Mouse (Mus musculus) embryonic facial prominence, embryonic 12.5 days (tissue): Measurements from ENCODE around the gene Osbpl9. TPM values are rescaled to one million over a fixed set of nuclear protein-coding genes. Genes with fewer than 3 reads are reported as not detected.

Source experiments
- ATAC-seq: fragments of 200-750 bp; cut with Nextera tagmentation; 2 replicates; pipeline ENCODE4 v1.8.0; 2017; ENCODE audit not compliant: insufficient number of reproducible peaks, insufficient read depth, low FRiP score, low TSS enrichment
- H3K27ac ChIP-seq: fragments of 300-500 bp; sonication (generic); 2 replicates; pipeline ENCODE4 v1.5.1; 2016; ENCODE audit warnings: mild to moderate bottlenecking
- H3K27me3 ChIP-seq: fragments of 300-500 bp; sonication (generic); 2 replicates; pipeline ENCODE4 v1.6.1; 2016; ENCODE audit warnings: mild to moderate bottlenecking, moderate library complexity
- H3K36me3 ChIP-seq: fragments of 300-500 bp; sonication (generic); 2 replicates; pipeline ENCODE4 v1.6.1; 2016; ENCODE audit warnings: mild to moderate bottlenecking
- H3K4me1 ChIP-seq: fragments of 300-500 bp; sonication (generic); 2 replicates; pipeline ENCODE4 v1.6.1; 2016
- H3K4me2 ChIP-seq: fragments of 300-500 bp; sonication (generic); replicated peaks from 2 replicates; pipeline ENCODE4 v1.6.1; 2016; ENCODE audit warnings: mild to moderate bottlenecking, moderate library complexity
- H3K4me3 ChIP-seq: fragments of 300-500 bp; sonication (generic); 2 replicates; pipeline ENCODE4 v1.5.1; 2016; ENCODE audit warnings: mild to moderate bottlenecking
- H3K9ac ChIP-seq: fragments of 300-500 bp; sonication (generic); 2 replicates; pipeline ENCODE4 v1.6.1; 2016; ENCODE audit warnings: mild to moderate bottlenecking, moderate library complexity
- H3K9me3 ChIP-seq: fragments of 300-500 bp; sonication (generic); 2 replicates; pipeline ENCODE4 v1.6.1; 2016; ENCODE audit warnings: mild to moderate bottlenecking, moderate library complexity
- WGBS: fragments of 180-500 bp; shearing (Covaris S2); methylation state at CpG from one replicate; pipeline ENCODE4 v1.1.7; 2016; 5-methylcytosine and 5-hydroxymethylcytosine counted together
- polyA plus RNA-seq: library from polyadenylated mRNA; unstranded; fragments of >200 nt; fragmentation: Nextera tagmentation; extraction: Ambion mirVana; gene quantifications from 2 replicates; pipeline ENCODE4 v1.2.1, GENCODE M21; 2016

Gene Osbpl9
- polyA plus RNA-seq, 1 experiment from 2014 or later, result 76.1 TPM

DNA sequence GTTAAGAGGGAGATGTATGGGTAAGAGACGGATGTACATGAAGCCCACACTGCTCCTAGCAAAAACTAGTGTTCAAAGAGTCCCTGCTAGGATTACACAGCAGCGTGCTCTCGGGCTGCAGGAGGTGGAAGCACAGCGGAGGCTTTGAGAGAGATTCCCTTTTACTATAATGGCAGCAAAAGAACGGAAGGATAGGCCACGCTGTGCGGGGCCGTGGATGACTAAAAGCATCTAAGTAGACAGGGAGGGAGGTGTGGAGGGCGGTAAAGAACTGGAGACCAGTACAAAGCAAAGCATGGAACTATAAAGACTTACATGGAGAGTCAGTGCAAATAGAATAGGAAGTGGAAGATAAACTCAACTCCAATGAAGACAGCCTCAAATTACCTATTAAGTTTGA, 74.1 kb downstream of the Osbpl9 start:
- H3K9me3 ChIP-seq, result no peaks in the 10 kb centered on the region
- H3K4me1 ChIP-seq, result no peaks in the 10 kb centered on the region
- no peaks in the 10 kb centered on the region for H3K27me3 ChIP-seq
- 79% methylated on average over 9 of the region's 9 CpGs for WGBS
- H3K9ac ChIP-seq, result no peak overlapping the region
- no peak overlapping the region for H3K27ac ChIP-seq
- no peak overlapping the region for H3K4me2 ChIP-seq
- H3K4me3 ChIP-seq, result no peak overlapping the region
- no peak for ATAC-seq
- peaks cover 7% of the 10 kb centered on the region; the same call in 1 of the 2 replicates for H3K36me3 ChIP-seq

DNA sequence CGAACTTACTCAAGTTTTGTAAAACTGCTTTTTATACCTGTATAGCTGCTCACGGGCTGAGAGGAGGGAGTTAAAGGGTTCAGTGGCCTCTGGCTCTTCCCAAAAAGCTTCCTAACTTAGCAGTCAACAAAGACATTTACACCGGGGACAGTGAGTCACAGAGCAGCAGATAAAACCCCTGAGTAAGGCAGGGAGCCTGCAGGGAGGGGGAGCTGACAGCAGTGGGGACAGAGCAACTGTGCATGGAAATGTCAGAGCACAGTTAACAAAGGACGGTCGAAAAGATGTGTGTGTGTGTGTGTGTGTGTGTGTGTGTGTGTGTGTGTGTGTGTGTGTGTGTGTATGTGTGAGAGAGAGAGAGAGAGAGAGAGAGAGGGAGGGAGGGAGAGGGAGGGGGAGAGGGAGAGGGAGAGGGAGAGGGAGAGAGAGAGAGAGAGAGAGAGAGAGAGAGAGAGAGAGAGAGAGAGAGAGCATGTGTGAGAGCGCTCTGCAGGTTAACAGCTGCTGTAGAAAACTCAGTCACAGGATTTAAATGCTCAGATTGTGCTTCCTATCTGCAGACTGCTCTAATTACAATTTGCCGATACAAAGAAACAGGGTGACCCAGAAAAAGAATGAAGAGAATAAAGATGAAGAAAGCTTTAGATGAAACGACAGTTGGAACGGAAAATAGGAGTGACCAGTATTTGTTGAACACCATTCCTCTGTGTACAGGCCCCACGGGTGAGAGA, 75.1 kb downstream of the Osbpl9 start:
- Histone ChIP-seq H3K4me1 (no peaks in the 10 kb centered on the region), H3K9ac (no peak overlapping the region), H3K27me3 (no peaks in the 10 kb centered on the region), H3K36me3 (peaks cover 7% of the 10 kb centered on the region; the same call in 1 of the 2 replicates), H3K9me3 (no peaks in the 10 kb centered on the region), H3K4me3 (no peak overlapping the region), H3K4me2 (no peak overlapping the region), H3K27ac (no peak overlapping the region)
- ATAC-seq, result no peak
- 65% methylated on average over 10 of the region's 10 CpGs for WGBS

- Histone ChIP-seq H3K4me1 (no peaks in the 10 kb centered on the region), H3K27me3 (no peaks in the 10 kb centered on the region), H3K27ac (no peak overlapping the region), H3K9me3 (no peaks in the 10 kb centered on the region), H3K36me3 (peaks cover 1% of the 10 kb centered on the region; the same call in 1 of the 2 replicates), H3K9ac (no peak overlapping the region), H3K4me3 (no peak overlapping the region), H3K4me2 (no peak overlapping the region)
- 90% methylated on average over 2 of the region's 2 CpGs for WGBS
- ATAC-seq, result no peak
Observed at GRCm38 (mm10) chr4:109125746-109126425, 76.2 kb downstream of the Osbpl9 start.

DNA sequence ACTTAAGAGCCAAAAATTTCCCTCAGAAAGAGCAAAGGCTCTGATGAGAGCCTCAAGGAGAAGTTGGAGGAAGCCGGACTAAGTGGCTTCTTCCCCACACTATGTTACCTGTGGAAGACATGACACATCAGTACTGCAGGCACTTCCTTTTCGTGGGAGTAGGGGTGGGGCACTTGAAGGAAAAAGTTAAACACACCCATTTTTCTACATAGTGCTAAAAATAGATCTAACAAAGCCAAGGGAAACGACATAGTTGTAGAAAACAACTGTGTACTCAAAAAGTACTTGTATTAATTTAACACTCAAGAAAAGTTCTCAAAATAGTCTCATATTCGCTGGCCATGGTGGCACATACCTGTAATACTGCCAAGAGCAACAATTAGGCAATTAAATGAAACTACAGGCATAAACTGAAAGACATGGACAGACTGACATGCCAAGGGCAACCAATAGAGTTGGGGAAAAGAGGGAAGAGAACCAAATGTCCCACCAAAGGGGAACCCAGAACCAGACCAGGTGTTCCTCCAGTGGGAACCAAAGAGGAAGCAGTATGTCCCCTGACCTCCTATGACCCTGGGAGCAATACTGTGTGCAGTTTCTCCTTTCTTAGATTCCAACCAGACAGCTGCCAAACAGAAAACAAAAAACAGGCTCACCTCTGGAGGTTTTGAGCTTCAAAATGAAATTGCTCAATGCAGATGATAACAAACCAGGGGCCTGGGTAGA, 79.1 kb downstream of the Osbpl9 start:
- Histone ChIP-seq H3K36me3 (no peaks in the 10 kb centered on the region), H3K9ac (no peak overlapping the region), H3K4me1 (no peaks in the 10 kb centered on the region), H3K4me3 (no peak overlapping the region), H3K27me3 (no peaks in the 10 kb centered on the region), H3K27ac (no peak overlapping the region), H3K9me3 (no peaks in the 10 kb centered on the region), H3K4me2 (no peak overlapping the region)
- WGBS, result 73% methylated on average over 4 of the region's 4 CpGs
- no peak for ATAC-seq

DNA sequence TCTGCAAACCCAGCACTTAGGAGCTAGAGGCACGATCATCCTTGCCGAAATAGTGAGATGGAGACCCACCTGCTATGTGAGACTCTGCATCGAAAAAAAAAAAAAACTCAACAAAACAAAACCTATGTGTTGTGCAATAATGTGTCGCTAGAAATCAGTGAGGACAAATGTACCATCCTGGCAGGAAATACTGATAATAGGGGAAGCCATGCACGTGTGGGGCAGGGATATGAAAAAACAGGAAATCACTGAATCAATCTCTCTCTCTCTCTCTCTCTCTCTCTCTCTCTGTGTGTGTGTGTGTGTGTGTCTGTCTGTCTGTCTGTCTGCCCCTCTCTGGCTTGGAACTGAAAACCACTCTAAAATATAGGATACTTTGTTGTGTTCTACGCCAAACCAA, 81.3 kb downstream of the Osbpl9 start:
- peaks cover 5% of the 10 kb centered on the region for H3K4me1 ChIP-seq
- no peak overlapping the region for H3K4me2 ChIP-seq
- no peaks in the 10 kb centered on the region for H3K9me3 ChIP-seq
- ATAC-seq, result no peak
- no peaks in the 10 kb centered on the region for H3K36me3 ChIP-seq
- H3K9ac ChIP-seq, result no peak overlapping the region
- 81% methylated on average over 6 of the region's 6 CpGs for WGBS
- H3K27me3 ChIP-seq, result no peaks in the 10 kb centered on the region
- no peak overlapping the region for H3K4me3 ChIP-seq
- no peak overlapping the region for H3K27ac ChIP-seq

- no peak overlapping the region for H3K4me3 ChIP-seq
- 79% methylated on average over 5 of the region's 5 CpGs for WGBS
- no peak for ATAC-seq
Observed at GRCm38 (mm10) chr4:109119641-109120125, 82.4 kb downstream of the Osbpl9 start.

GRCm38 (mm10) chr4:109118327-109118659, 83.8 kb downstream of the Osbpl9 start:
- Histone ChIP-seq H3K4me2 (peak overlapping the region; percentile 62), H3K4me1 (peaks cover 5% of the 10 kb centered on the region), H3K4me3 (peak overlapping the region; percentile 52), H3K9ac (peak overlapping the region; percentile 50), H3K27ac (peak overlapping the region; percentile 89), H3K27me3 (no peaks in the 10 kb centered on the region), H3K36me3 (no peaks in the 10 kb centered on the region), H3K9me3 (no peaks in the 10 kb centered on the region)
- no peak for ATAC-seq
- WGBS, result 5% methylated on average over 6 of the region's 6 CpGs

More at GRCm38 (mm10) chr4:109119641-109120125, 82.4 kb downstream of the Osbpl9 start:
- Histone ChIP-seq H3K27me3 (no peaks in the 10 kb centered on the region), H3K36me3 (no peaks in the 10 kb centered on the region), H3K27ac (no peak overlapping the region), H3K9ac (no peak overlapping the region), H3K4me1 (peaks cover 5% of the 10 kb centered on the region), H3K4me2 (no peak overlapping the region), H3K9me3 (no peaks in the 10 kb centered on the region)

- ATAC-seq, result peak; percentile 98
- WGBS, result under 1% methylated on average over 37 of the region's 46 CpGs
- H3K27me3 ChIP-seq, result no peaks in the 10 kb centered on the region
- H3K9me3 ChIP-seq, result no peaks in the 10 kb centered on the region
- H3K4me2 ChIP-seq, result peak overlapping the region; percentile 62
- peaks cover 5% of the 10 kb centered on the region for H3K4me1 ChIP-seq
- H3K9ac ChIP-seq, result peak overlapping the region; percentile 50
- peak overlapping the region; percentile 52 for H3K4me3 ChIP-seq
- peak overlapping the region; percentile 89 for H3K27ac ChIP-seq
- H3K36me3 ChIP-seq, result no peaks in the 10 kb centered on the region
Observed at GRCm38 (mm10) chr4:109117596-109118326, 84.3 kb downstream of the Osbpl9 start.

GRCm38 (mm10) chr4:109116938-109117337, 85.1 kb downstream of the Osbpl9 start:
- Histone ChIP-seq H3K4me2 (peak overlapping the region; percentile 62), H3K27ac (no peak overlapping the region), H3K4me1 (peaks cover 5% of the 10 kb centered on the region), H3K4me3 (peak overlapping the region; percentile 52), H3K9me3 (no peaks in the 10 kb centered on the region), H3K9ac (no peak overlapping the region), H3K36me3 (no peaks in the 10 kb centered on the region), H3K27me3 (no peaks in the 10 kb centered on the region)
- ATAC-seq, result no peak
- WGBS, result 21% methylated on average over 6 of the region's 6 CpGs

DNA sequence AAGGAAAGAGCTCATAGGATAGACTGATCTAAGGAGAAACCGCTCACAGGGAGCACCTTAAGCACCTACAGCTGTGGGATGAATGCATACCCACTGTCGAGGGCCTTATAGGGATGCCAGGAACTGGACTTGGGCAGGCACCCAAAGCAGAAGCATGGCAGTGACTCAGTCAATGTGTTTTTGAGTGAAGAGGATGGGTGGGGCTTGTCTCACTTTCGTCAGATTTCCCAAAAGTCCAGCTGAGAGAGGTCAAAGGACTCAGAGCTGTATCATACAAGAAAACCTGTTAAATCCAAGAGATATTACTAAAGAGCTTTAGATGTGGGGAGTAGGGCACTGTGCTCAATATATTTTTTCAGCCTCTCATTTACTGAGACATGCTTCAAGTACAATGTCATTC, 85.6 kb downstream of the Osbpl9 start:
- Histone ChIP-seq H3K36me3 (no peaks in the 10 kb centered on the region), H3K4me2 (peak overlapping the region; percentile 62; the same call in 1 of the 2 replicates), H3K9me3 (no peaks in the 10 kb centered on the region), H3K9ac (no peak overlapping the region), H3K27ac (no peak overlapping the region), H3K4me3 (no peak overlapping the region), H3K27me3 (no peaks in the 10 kb centered on the region), H3K4me1 (peaks cover 5% of the 10 kb centered on the region)
- WGBS, result 68% methylated on average over 3 of the region's 3 CpGs
- no peak for ATAC-seq

- Histone ChIP-seq H3K9me3 (no peaks in the 10 kb centered on the region), H3K4me2 (no peak overlapping the region), H3K27me3 (no peaks in the 10 kb centered on the region), H3K27ac (no peak overlapping the region), H3K36me3 (no peaks in the 10 kb centered on the region), H3K4me3 (no peak overlapping the region), H3K4me1 (peaks cover 5% of the 10 kb centered on the region), H3K9ac (no peak overlapping the region)
- 50% methylated on average over 1 of the region's 1 CpGs for WGBS
- no peak for ATAC-seq
Observed at GRCm38 (mm10) chr4:109115742-109116141, 86.3 kb downstream of the Osbpl9 start.
